Mouse (Mus musculus) testis, adult 2 months (tissue): ENCODE measurements around the gene Sowahc. TPM values are rescaled to one million over a fixed set of nuclear protein-coding genes. Genes with fewer than 3 reads are reported as not detected.

Experiments
- H3K27ac ChIP-seq: fragments of 200-500 bp; 2 replicates; pipeline ENCODE4 v1.5.1; 2012; ENCODE audit warnings: low read depth, low read length; ENCODE audit not compliant: control insufficient read depth, insufficient read depth
- H3K27me3 ChIP-seq: fragments of 200-500 bp; 2 replicates; pipeline ENCODE4 v1.6.1; 2012; ENCODE audit warnings: mild to moderate bottlenecking, low read length, moderate library complexity; ENCODE audit not compliant: control insufficient read depth, insufficient read depth
- H3K36me3 ChIP-seq: fragments of 200-500 bp; 2 replicates; pipeline ENCODE4 v1.6.1; 2012; ENCODE audit warnings: mild to moderate bottlenecking, low read length; ENCODE audit not compliant: control insufficient read depth, insufficient read depth
- H3K4me1 ChIP-seq: fragments of 200-500 bp; 2 replicates; pipeline ENCODE4 v1.6.1; 2012; ENCODE audit warnings: low read length; ENCODE audit not compliant: control insufficient read depth, insufficient read depth
- H3K4me3 ChIP-seq: fragments of 200-500 bp; 2 replicates; pipeline ENCODE4 v1.5.1; 2012; ENCODE audit warnings: low read depth, mild to moderate bottlenecking, low read length, moderate library complexity, mixed read lengths; ENCODE audit not compliant: control insufficient read depth
- CTCF ChIP-seq: fragments of 200-500 bp; IDR thresholded peaks from 2 replicates; pipeline ENCODE4 v1.5.1; 2012; ENCODE audit warnings: low read depth, mild to moderate bottlenecking, inconsistent platforms, low read length, moderate library complexity; ENCODE audit not compliant: control insufficient read depth, insufficient read depth, insufficient replicate concordance
- POLR2A ChIP-seq: fragments of 200-500 bp; IDR thresholded peaks from 2 replicates; pipeline ENCODE4 v1.6.1; 2012; ENCODE audit warnings: low read depth, mild to moderate bottlenecking, inconsistent platforms, low read length, moderate library complexity; ENCODE audit not compliant: control insufficient read depth
- polyA plus RNA-seq: library from polyadenylated mRNA; depleted of rRNA; stranded (reverse); fragments of >200 nt; gene quantifications from 2 replicates; pipeline ENCODE4 v1.2.3, GENCODE M21; 2012

The Sowahc gene
- polyA plus RNA-seq, 1 experiment = 2.3 TPM

DNA sequence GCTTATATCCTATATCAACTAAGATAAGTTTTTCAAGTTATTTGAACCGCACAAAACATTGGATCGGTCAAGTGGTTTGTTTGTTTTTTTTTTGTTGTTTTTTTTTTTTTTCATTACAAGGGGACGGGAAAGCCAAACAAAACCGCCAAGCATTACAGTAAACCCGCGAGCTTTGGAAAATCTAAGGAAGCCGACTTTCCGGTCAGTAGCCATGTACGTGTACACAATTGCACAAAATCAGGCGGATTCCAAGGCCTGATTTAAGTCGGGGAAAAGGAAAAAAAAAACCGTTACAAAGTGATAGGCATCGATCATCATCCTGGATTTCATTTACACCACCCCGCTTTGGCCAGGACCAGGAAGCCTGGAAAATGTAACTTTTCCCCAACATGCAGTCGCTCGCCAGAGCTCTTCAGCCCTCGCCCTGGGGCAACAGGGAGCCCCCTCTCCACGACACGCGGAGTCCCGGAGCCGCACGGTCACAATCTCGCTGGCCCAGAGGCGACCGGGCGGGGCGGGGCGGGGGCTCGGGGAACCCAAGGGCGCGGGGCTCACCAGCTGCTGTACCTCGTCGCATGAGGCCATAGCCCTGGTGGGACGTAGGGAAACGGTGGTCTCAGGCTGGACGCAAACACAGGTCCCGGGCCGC lies 805 bp upstream of the Sowahc start:
- Histone ChIP-seq H3K27ac (peak overlapping the region; percentile 99), H3K36me3 (no peaks in the 10 kb centered on the region), H3K4me1 (peaks cover 6% of the 10 kb centered on the region), H3K4me3 (peak overlapping the region; percentile 97), H3K27me3 (no peaks in the 10 kb centered on the region)
- no peak for TF ChIP-seq CTCF
- TF ChIP-seq POLR2A = no peak

DNA sequence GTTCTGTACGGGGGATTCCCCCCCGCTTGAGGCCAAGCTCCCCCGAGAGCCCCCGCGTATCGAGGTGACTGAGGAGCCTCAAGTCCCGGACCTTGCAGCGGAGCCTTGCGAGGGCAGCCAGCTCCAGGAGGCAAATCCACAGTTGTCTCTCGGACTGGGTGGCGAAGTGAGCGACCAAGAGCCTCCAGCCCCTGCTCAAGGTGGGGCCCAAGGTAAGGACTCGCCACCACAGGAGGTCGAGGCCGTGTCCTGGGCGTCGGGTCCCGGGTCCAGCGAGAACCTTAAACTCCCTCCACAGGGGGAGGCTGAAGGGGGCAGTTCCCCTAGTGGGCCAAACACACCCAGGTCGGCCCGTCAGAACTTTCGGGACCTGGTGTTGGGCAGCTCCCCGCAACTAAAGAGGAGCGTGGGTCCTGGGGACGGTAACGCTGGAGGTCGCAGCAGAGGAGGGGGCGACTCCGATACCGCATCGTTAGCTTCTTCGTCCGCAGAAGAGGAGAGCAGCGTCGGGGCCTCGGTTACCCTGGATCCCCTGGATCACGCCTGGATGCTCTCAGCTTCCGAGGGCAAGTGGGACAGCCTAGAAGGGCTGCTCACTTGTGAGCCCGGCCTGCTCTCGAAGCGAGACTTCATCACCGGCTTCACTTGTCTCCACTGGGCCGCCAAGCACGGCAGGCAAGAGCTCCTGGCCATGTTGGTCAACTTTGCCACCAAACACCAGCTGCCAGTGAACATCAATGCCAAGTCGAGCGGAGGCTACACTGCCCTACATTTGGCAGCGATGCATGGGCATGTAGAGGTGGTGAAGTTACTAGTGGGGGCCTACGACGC lies 733 bp downstream of the Sowahc start:
- no peaks in the 10 kb centered on the region for H3K27me3 ChIP-seq

DNA sequence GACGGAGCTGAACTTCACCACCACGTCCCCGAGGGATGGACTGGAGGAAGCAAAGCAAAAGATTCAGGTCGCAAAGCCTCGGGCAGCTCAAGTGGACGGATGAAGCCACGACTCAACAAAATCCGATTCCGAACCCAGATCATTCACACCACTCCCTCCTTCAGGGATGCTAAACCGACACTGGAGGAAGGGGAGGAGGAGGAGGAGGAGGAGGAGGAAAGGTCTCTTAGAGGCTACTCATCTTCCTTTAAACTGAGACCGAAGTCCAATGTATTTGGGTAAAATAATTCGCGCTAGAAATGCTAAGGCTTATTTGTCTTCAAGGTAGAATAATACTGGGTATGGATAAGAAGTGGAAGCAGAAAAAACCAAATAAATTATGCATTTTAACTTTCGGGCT lies 1.5 kb downstream of the Sowahc start:
- TF ChIP-seq CTCF = no peak
- TF ChIP-seq POLR2A = no peak
- Histone ChIP-seq H3K36me3 (no peaks in the 10 kb centered on the region), H3K27ac (no peak overlapping the region), H3K4me3 (peak overlapping the region; percentile 97), H3K27me3 (no peaks in the 10 kb centered on the region), H3K4me1 (peaks cover 6% of the 10 kb centered on the region)

More for the DNA sequence above, 733 bp downstream of the Sowahc start:
- Histone ChIP-seq H3K4me1 (peaks cover 6% of the 10 kb centered on the region), H3K27ac (peak overlapping the region; percentile 99), H3K4me3 (peak overlapping the region; percentile 97), H3K36me3 (no peaks in the 10 kb centered on the region)
- no peak for TF ChIP-seq POLR2A
- no peak for TF ChIP-seq CTCF

DNA sequence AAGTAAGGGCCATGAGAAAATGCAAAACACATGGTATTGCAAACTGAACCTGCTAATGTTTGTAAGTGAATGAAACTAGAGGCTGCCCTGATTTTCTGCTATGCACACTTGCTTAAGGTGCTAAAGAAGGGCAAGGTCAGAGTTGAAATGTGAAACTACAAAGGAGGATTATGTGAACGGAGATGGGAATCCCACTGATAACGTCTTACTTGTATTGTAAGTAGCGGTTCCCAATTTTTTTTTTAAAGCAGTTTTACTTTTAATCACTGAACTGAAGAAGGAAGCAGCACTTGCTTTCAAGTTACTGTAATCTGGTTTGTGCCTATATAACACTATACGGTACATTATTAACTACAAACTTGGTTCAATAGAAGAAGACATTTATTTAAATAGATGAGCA lies 2.1 kb downstream of the Sowahc start:
- Histone ChIP-seq H3K4me1 (peaks cover 6% of the 10 kb centered on the region), H3K27me3 (no peaks in the 10 kb centered on the region), H3K4me3 (no peak overlapping the region), H3K27ac (no peak overlapping the region), H3K36me3 (no peaks in the 10 kb centered on the region)
- TF ChIP-seq POLR2A = no peak
- TF ChIP-seq CTCF = no peak

DNA sequence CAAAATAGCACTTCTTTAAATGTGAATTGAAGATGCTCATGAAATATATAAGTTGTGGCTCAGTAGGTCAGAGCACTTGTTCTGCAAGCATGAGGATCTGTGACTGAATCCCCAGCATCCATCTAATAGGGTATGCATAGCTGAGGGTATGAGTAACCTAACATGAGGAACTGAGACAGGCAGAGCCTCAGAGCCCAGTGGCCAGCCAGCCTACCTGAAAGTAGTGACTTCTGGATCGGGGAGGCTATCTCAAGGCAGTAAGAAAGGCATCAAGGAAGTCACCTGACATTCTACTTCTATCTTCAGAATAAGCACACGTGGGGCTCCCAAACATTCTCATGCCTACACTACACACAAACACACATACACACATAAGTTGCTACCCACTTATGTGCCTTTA lies 3.4 kb downstream of the Sowahc start:
- Histone ChIP-seq H3K27ac (no peak overlapping the region), H3K27me3 (no peaks in the 10 kb centered on the region), H3K36me3 (no peaks in the 10 kb centered on the region), H3K4me3 (no peak overlapping the region), H3K4me1 (peaks cover 6% of the 10 kb centered on the region)
- TF ChIP-seq POLR2A = no peak
- no peak for TF ChIP-seq CTCF

DNA sequence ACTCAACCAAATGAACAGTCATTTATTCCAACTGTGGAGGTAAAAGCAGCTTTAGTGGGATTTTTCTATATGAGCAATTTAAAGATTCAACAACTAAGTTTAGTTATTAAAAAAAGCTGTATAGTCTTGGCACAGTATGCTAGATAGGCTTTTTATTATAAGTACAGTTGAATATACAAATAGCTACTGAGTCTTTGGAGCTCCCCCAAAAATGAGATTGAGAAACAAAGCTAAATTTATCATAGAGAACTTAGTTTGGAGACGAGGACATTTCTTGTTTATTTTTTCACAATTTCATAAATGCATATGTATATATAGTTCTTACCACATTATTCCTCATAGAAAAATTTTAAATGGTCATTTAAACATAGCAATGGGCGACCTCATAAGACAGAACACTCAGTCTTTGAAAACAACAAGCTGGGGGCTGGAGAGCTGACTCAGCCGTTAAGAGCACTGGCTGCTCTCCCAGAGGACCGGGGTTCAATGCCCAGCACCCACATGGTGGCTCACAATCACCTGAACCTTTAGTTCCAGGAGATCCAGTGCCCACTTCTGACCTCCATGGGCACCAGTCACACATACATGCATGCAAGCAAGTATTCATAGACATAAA lies 7.6 kb downstream of the Sowahc start:
- Histone ChIP-seq H3K27ac (no peak overlapping the region), H3K4me3 (no peak overlapping the region), H3K4me1 (no peaks in the 10 kb centered on the region), H3K36me3 (no peaks in the 10 kb centered on the region), H3K27me3 (no peaks in the 10 kb centered on the region)
- no peak for TF ChIP-seq POLR2A
- TF ChIP-seq CTCF = no peak

DNA sequence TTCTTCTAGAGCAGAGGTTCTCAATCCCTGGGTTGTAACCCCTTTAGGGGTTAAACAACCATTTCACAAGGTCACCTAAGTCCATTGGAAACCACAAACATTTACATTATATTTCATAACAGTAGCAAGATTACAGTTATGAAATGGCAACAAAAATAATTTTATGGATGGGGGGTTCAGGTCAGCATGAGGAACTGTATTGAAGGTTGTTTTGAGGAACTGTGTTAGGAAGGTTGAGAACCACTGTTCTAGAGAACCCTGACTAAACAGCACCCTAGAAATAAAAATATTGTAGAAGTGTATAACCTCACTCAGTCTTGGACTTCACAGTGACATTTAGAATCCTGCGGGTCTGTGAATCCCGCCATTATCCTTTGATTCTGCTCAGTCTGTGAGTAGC lies 13.5 kb downstream of the Sowahc start:
- no peaks in the 10 kb centered on the region; the same call in 1 of the 2 replicates for H3K4me1 ChIP-seq
- no peak overlapping the region for H3K4me3 ChIP-seq
- TF ChIP-seq CTCF = no peak
- no peak for TF ChIP-seq POLR2A
- no peaks in the 10 kb centered on the region for H3K27me3 ChIP-seq
- no peak overlapping the region for H3K27ac ChIP-seq
- H3K36me3 ChIP-seq = no peaks in the 10 kb centered on the region
